Mouse (Mus musculus): ENCODE data around the gene Lmtk2. TPM values are rescaled to one million over a fixed set of nuclear protein-coding genes. Genes with fewer than 3 reads are reported as not detected.

Lmtk2 gene
- polyA plus RNA-seq, 1 experiment from 2014 or later = 2.3 TPM

GRCm38 (mm10) chr5:144222811-144223502, 122.7 kb downstream of the Lmtk2 start:
- H3K4me1 ChIP-seq (ENCODE audit: control insufficient read depth, low read depth, low read length) = peaks cover 3% of the 10 kb centered on the region
- H3K4me2 ChIP-seq (ENCODE audit: low read depth, low read length) = peak overlapping the region; percentile 93
- H3K36me3 ChIP-seq (ENCODE audit: control insufficient read depth, insufficient read depth) = no peaks in the 10 kb centered on the region
- no peaks in the 10 kb centered on the region for H3K9me3 ChIP-seq (replicated peaks; ENCODE audit: control insufficient read depth, low read length)
- H3K27me3 ChIP-seq (ENCODE audit: control insufficient read depth, insufficient read depth, low read depth, low read length) = no peaks in the 10 kb centered on the region
- peak overlapping the region; percentile 50 for H3K9ac ChIP-seq (ENCODE audit: low read depth, low read length)
- WGBS (ENCODE audit: insufficient replicate concordance) = 3% methylated on average over 25 of the region's 25 CpGs
- no peak overlapping the region for H3K27ac ChIP-seq (ENCODE audit: low read length)
- H3K4me3 ChIP-seq (ENCODE audit: low read depth, low read length) = peak overlapping the region; percentile 67
- ATAC-seq (ENCODE audit: low read depth) = peak; percentile 28; the same call in 1 of the 2 replicates

GRCm38 (mm10) chr5:144223503-144223862, 123.2 kb downstream of the Lmtk2 start, which contains the start of gene Tecpr1:
Gene Tecpr1 (minus strand): TSS chr5:144223615.
- H3K4me2 ChIP-seq (ENCODE audit: low read depth, low read length) = peak within 1 kb of the TSS; percentile 93
- WGBS (ENCODE audit: insufficient replicate concordance) = under 1% methylated on average over 34 of the region's 37 CpGs

GRCm38 (mm10) chr5:144223899-144224816, 123.9 kb downstream of the Lmtk2 start:
- Histone ChIP-seq H3K9ac (ENCODE audit: low read depth, low read length) (peak overlapping the region; percentile 72), H3K4me1 (ENCODE audit: control insufficient read depth, low read depth, low read length) (peaks cover 3% of the 10 kb centered on the region), H3K4me2 (ENCODE audit: low read depth, low read length) (peak overlapping the region; percentile 93), H3K27me3 (ENCODE audit: control insufficient read depth, insufficient read depth, low read depth, low read length) (no peaks in the 10 kb centered on the region), H3K9me3 (replicated peaks; ENCODE audit: control insufficient read depth, low read length) (no peaks in the 10 kb centered on the region), H3K4me3 (ENCODE audit: low read depth, low read length) (peak overlapping the region; percentile 67), H3K36me3 (ENCODE audit: control insufficient read depth, insufficient read depth) (no peaks in the 10 kb centered on the region), H3K27ac (ENCODE audit: low read length) (0 out of 2 replicates have a peak overlapping the region, but pooled peaks have one; percentile 16)
- ATAC-seq (ENCODE audit: low read depth) = no peak
- 23% methylated on average over 18 of the region's 18 CpGs for WGBS (ENCODE audit: insufficient replicate concordance)

More at GRCm38 (mm10) chr5:144223503-144223862, 123.2 kb downstream of the Lmtk2 start, which contains the start of gene Tecpr1:
- Histone ChIP-seq H3K27ac (ENCODE audit: low read length) (0 out of 2 replicates have a peak within 1 kb of the TSS, but pooled peaks have one; percentile 16), H3K4me1 (ENCODE audit: control insufficient read depth, low read depth, low read length) (peaks cover 3% of the 10 kb centered on the region), H3K4me3 (ENCODE audit: low read depth, low read length) (peak within 1 kb of the TSS; percentile 67), H3K9me3 (replicated peaks; ENCODE audit: control insufficient read depth, low read length) (no peaks in the 10 kb centered on the region), H3K9ac (ENCODE audit: low read depth, low read length) (peak within 1 kb of the TSS; percentile 72), H3K27me3 (ENCODE audit: control insufficient read depth, insufficient read depth, low read depth, low read length) (no peaks in the 10 kb centered on the region), H3K36me3 (ENCODE audit: control insufficient read depth, insufficient read depth) (no peaks in the 10 kb centered on the region)
- ATAC-seq (ENCODE audit: low read depth) = peak; percentile 98

- Histone ChIP-seq H3K4me2 (ENCODE audit: low read depth, low read length) (no peak overlapping the region), H3K4me3 (ENCODE audit: low read depth, low read length) (no peak overlapping the region), H3K27ac (ENCODE audit: low read length) (no peak overlapping the region), H3K4me1 (ENCODE audit: control insufficient read depth, low read depth, low read length) (peaks cover 3% of the 10 kb centered on the region), H3K9me3 (replicated peaks; ENCODE audit: control insufficient read depth, low read length) (no peaks in the 10 kb centered on the region), H3K9ac (ENCODE audit: low read depth, low read length) (no peak overlapping the region), H3K36me3 (ENCODE audit: control insufficient read depth, insufficient read depth) (no peaks in the 10 kb centered on the region), H3K27me3 (ENCODE audit: control insufficient read depth, insufficient read depth, low read depth, low read length) (no peaks in the 10 kb centered on the region)
- no peak for ATAC-seq (ENCODE audit: low read depth)
- 30% methylated on average over 11 of the region's 11 CpGs for WGBS (ENCODE audit: insufficient replicate concordance)
Observed at GRCm38 (mm10) chr5:144226220-144226619, 126.0 kb downstream of the Lmtk2 start.

GRCm38 (mm10) chr5:144230216-144230615, 130.0 kb downstream of the Lmtk2 start:
- no peaks in the 10 kb centered on the region for H3K9me3 ChIP-seq (replicated peaks; ENCODE audit: control insufficient read depth, low read length)
- ATAC-seq (ENCODE audit: low read depth) = no peak
- WGBS (ENCODE audit: insufficient replicate concordance) = 76% methylated on average over 7 of the region's 7 CpGs
- H3K4me1 ChIP-seq (ENCODE audit: control insufficient read depth, low read depth, low read length) = no peaks in the 10 kb centered on the region
- H3K27me3 ChIP-seq (ENCODE audit: control insufficient read depth, insufficient read depth, low read depth, low read length) = no peaks in the 10 kb centered on the region
- no peak overlapping the region for H3K4me2 ChIP-seq (ENCODE audit: low read depth, low read length)
- no peak overlapping the region for H3K9ac ChIP-seq (ENCODE audit: low read depth, low read length)
- no peaks in the 10 kb centered on the region for H3K36me3 ChIP-seq (ENCODE audit: control insufficient read depth, insufficient read depth)
- H3K4me3 ChIP-seq (ENCODE audit: low read depth, low read length) = no peak overlapping the region
- H3K27ac ChIP-seq (ENCODE audit: low read length) = no peak overlapping the region

GRCm38 (mm10) chr5:144231410-144231809, 131.2 kb downstream of the Lmtk2 start:
- no peak overlapping the region for H3K9ac ChIP-seq (ENCODE audit: low read depth, low read length)
- H3K36me3 ChIP-seq (ENCODE audit: control insufficient read depth, insufficient read depth) = no peaks in the 10 kb centered on the region
- no peak for ATAC-seq (ENCODE audit: low read depth)
- no peaks in the 10 kb centered on the region for H3K27me3 ChIP-seq (ENCODE audit: control insufficient read depth, insufficient read depth, low read depth, low read length)
- no peak overlapping the region for H3K4me3 ChIP-seq (ENCODE audit: low read depth, low read length)
- no peaks in the 10 kb centered on the region for H3K9me3 ChIP-seq (replicated peaks; ENCODE audit: control insufficient read depth, low read length)
- H3K4me2 ChIP-seq (ENCODE audit: low read depth, low read length) = no peak overlapping the region
- 44% methylated on average over 1 of the region's 1 CpGs for WGBS (ENCODE audit: insufficient replicate concordance)
- H3K27ac ChIP-seq (ENCODE audit: low read length) = no peak overlapping the region
- no peaks in the 10 kb centered on the region for H3K4me1 ChIP-seq (ENCODE audit: control insufficient read depth, low read depth, low read length)

GRCm38 (mm10) chr5:144232531-144232930, 132.3 kb downstream of the Lmtk2 start:
- Histone ChIP-seq H3K4me2 (ENCODE audit: low read depth, low read length) (no peak overlapping the region), H3K27ac (ENCODE audit: low read length) (no peak overlapping the region), H3K9ac (ENCODE audit: low read depth, low read length) (no peak overlapping the region), H3K9me3 (replicated peaks; ENCODE audit: control insufficient read depth, low read length) (no peaks in the 10 kb centered on the region), H3K4me3 (ENCODE audit: low read depth, low read length) (no peak overlapping the region), H3K4me1 (ENCODE audit: control insufficient read depth, low read depth, low read length) (no peaks in the 10 kb centered on the region), H3K27me3 (ENCODE audit: control insufficient read depth, insufficient read depth, low read depth, low read length) (no peaks in the 10 kb centered on the region), H3K36me3 (ENCODE audit: control insufficient read depth, insufficient read depth) (no peaks in the 10 kb centered on the region)
- WGBS (ENCODE audit: insufficient replicate concordance) = 65% methylated on average over 5 of the region's 5 CpGs
- no peak for ATAC-seq (ENCODE audit: low read depth)

- ATAC-seq (ENCODE audit: low read depth) = no peak
- WGBS (ENCODE audit: insufficient replicate concordance) = 46% methylated on average over 6 of the region's 6 CpGs
Observed at GRCm38 (mm10) chr5:144234222-144234621, 134.0 kb downstream of the Lmtk2 start.

More at GRCm38 (mm10) chr5:144234222-144234621, 134.0 kb downstream of the Lmtk2 start:
- H3K9ac ChIP-seq (ENCODE audit: low read depth, low read length) = no peak overlapping the region
- H3K36me3 ChIP-seq (ENCODE audit: control insufficient read depth, insufficient read depth) = no peaks in the 10 kb centered on the region
- H3K4me3 ChIP-seq (ENCODE audit: low read depth, low read length) = no peak overlapping the region
- no peaks in the 10 kb centered on the region for H3K4me1 ChIP-seq (ENCODE audit: control insufficient read depth, low read depth, low read length)
- no peaks in the 10 kb centered on the region for H3K27me3 ChIP-seq (ENCODE audit: control insufficient read depth, insufficient read depth, low read depth, low read length)
- no peak overlapping the region for H3K27ac ChIP-seq (ENCODE audit: low read length)
- no peaks in the 10 kb centered on the region for H3K9me3 ChIP-seq (replicated peaks; ENCODE audit: control insufficient read depth, low read length)
- no peak overlapping the region for H3K4me2 ChIP-seq (ENCODE audit: low read depth, low read length)

Data from liver, embryonic 16.5 days (tissue).